In genomic region chr5:140396166-140396940, GRCm38 (mm10) we compare ENCODE assay signal across 10 mouse cellular contexts. TPM values are rescaled to one million over a fixed set of nuclear protein-coding genes. Genes with fewer than 3 reads are reported as not detected.
DNase-seq lines count a peak whose midpoint lies in the region; ATAC-seq and TF ChIP-seq lines count a peak whose summit lies in the region.
"Had no signal": no experiment of that assay in that cellular context is flagged by ENCODE, and none has a peak within 500 bp of the region (broad histone marks: within the 10 kb centered on the region; RNA-seq: fewer than 3 reads in every experiment).

No protein-coding gene starts in this region.

- no peak overlapping the region for H3K9ac ChIP-seq in neural tube, embryonic 11.5 days (ENCODE audit: low read length)
- no peak overlapping the region for H3K9ac ChIP-seq in intestine, embryonic 15.5 days
- H3K9ac ChIP-seq: lung, embryonic 15.5 days had no signal

- 59% methylated on average over 8 of the region's 8 CpGs for WGBS in cerebellum, adult 2 months
- 72% methylated on average over 8 of the region's 8 CpGs for WGBS in neural tube, embryonic 11.5 days
- 54% methylated on average over 8 of the region's 8 CpGs for WGBS in intestine, embryonic 15.5 days
- 62% methylated on average over 8 of the region's 8 CpGs for WGBS in limb, embryonic 10.5 days

- H3K4me3 ChIP-seq in cerebellum, adult 2 months (replicated peaks; ENCODE audit: insufficient read depth, low read depth, low read length): no peak overlapping the region
- H3K4me3 ChIP-seq in neural tube, embryonic 11.5 days (ENCODE audit: low read depth, low read length): no peak overlapping the region
- no peak overlapping the region for H3K4me3 ChIP-seq in intestine, embryonic 15.5 days (replicated peaks)
- no peak overlapping the region for H3K4me3 ChIP-seq in limb, embryonic 10.5 days
- H3K4me3 ChIP-seq: lung, embryonic 15.5 days had no signal

- H3K36me3 ChIP-seq in neural tube, embryonic 11.5 days (ENCODE audit: control insufficient read depth, insufficient read depth, low read length): no peaks in the 10 kb centered on the region
- no peaks in the 10 kb centered on the region for H3K36me3 ChIP-seq in intestine, embryonic 15.5 days
- H3K36me3 ChIP-seq in limb, embryonic 10.5 days: no peaks in the 10 kb centered on the region
- H3K36me3 ChIP-seq: lung, embryonic 15.5 days had no signal

- TF ChIP-seq CTCF in cerebellum, adult 2 months (IDR thresholded peaks at IDR 0.05; ENCODE audit: borderline replicate concordance, insufficient read depth, low read depth, low read length): peak; percentile 39; the same call in 1 of the 2 replicates

- no peak for DNase-seq in cerebellum, adult 2 months
- no peak for DNase-seq in cerebellum, adult 8-10 months
- DNase-seq in neural tube, embryonic 11.5 days (ENCODE audit: low spot score): peak; percentile 28
- no peak for DNase-seq in neural tube, embryonic 10.5 days (ENCODE audit: extremely low spot score, low spot score)
- peak; percentile 61 for DNase-seq in brain, adult 2 months (ENCODE audit: low read depth, low spot score)
- DNase-seq in limb, embryonic 10.5 days (ENCODE audit: low spot score): no peak

- no peaks in the 10 kb centered on the region for H3K27me3 ChIP-seq in cerebellum, adult 2 months (ENCODE audit: control insufficient read depth, insufficient read depth, low read length)
- no peaks in the 10 kb centered on the region for H3K27me3 ChIP-seq in neural tube, embryonic 11.5 days (ENCODE audit: control insufficient read depth, insufficient read depth, low read length)
- no peaks in the 10 kb centered on the region for H3K27me3 ChIP-seq in intestine, embryonic 15.5 days (replicated peaks)
- no peaks in the 10 kb centered on the region for H3K27me3 ChIP-seq in limb, embryonic 10.5 days (ENCODE audit: low read depth, poor library complexity, severe bottlenecking)
- H3K27me3 ChIP-seq: lung, embryonic 15.5 days had no signal

- TF ChIP-seq POLR2A in cerebellum, adult 2 months (IDR thresholded peaks at IDR 0.05; ENCODE audit: borderline replicate concordance, insufficient read depth, low read length): no peak

- H3K27ac ChIP-seq in cerebellum, adult 2 months (ENCODE audit: insufficient read depth, low read length): no peak overlapping the region
- no peak overlapping the region for H3K27ac ChIP-seq in neural tube, embryonic 11.5 days (ENCODE audit: low read depth, low read length)
- no peak overlapping the region for H3K27ac ChIP-seq in intestine, embryonic 15.5 days
- no peak overlapping the region for H3K27ac ChIP-seq in limb, embryonic 10.5 days
- H3K27ac ChIP-seq: lung, embryonic 15.5 days had no signal

- no peak for ATAC-seq in neural tube, embryonic 11.5 days (ENCODE audit: insufficient read depth, low FRiP score, low TSS enrichment)
- ATAC-seq in megakaryocyte progenitor cell, adult 5-6 weeks (replicated peaks; ENCODE audit: poor library complexity): peak; percentile 86
- no peak for ATAC-seq in intestine, embryonic 15.5 days

- no peaks in the 10 kb centered on the region for H3K9me3 ChIP-seq in neural tube, embryonic 11.5 days (ENCODE audit: control insufficient read depth, low read length)
- no peaks in the 10 kb centered on the region for H3K9me3 ChIP-seq in intestine, embryonic 15.5 days
- H3K9me3 ChIP-seq in limb, embryonic 10.5 days (replicated peaks): no peaks in the 10 kb centered on the region
- H3K9me3 ChIP-seq: lung, embryonic 15.5 days had no signal

- H3K4me1 ChIP-seq in cerebellum, adult 2 months (ENCODE audit: control insufficient read depth, insufficient read depth, low read length): no peaks in the 10 kb centered on the region
- no peaks in the 10 kb centered on the region for H3K4me1 ChIP-seq in neural tube, embryonic 11.5 days (ENCODE audit: control insufficient read depth, insufficient read depth, low read length)
- no peaks in the 10 kb centered on the region for H3K4me1 ChIP-seq in intestine, embryonic 15.5 days (replicated peaks)
- no peaks in the 10 kb centered on the region for H3K4me1 ChIP-seq in limb, embryonic 10.5 days
- H3K4me1 ChIP-seq: lung, embryonic 15.5 days had no signal

- no peak overlapping the region for H3K4me2 ChIP-seq in neural tube, embryonic 11.5 days (ENCODE audit: low read depth)
- no peak overlapping the region for H3K4me2 ChIP-seq in intestine, embryonic 15.5 days (replicated peaks)
- H3K4me2 ChIP-seq: lung, embryonic 15.5 days had no signal

RNA-seq across cellular contexts. Expression of gene Snx8, which starts 7.3 kb away (rescaled TPM):
- 15.2 and 15.4 TPM in 2 replicates for polyA plus RNA-seq in cerebellum, adult 2 months (2012; rRNA removed)
- 8.4 and 10.0 TPM in 2 replicates for polyA plus RNA-seq in neural tube, embryonic 11.5 days (2014; fragmentation: Nextera tagmentation; extraction: Ambion mirVana)
- 5.5 and 8.5 TPM in 2 replicates for total RNA-seq in megakaryocyte progenitor cell, adult 5-6 weeks (2015)
- 7.0 and 7.2 TPM in 2 replicates for total RNA-seq in megakaryocyte progenitor cell, adult 5-6 weeks (2017)
- 23.0 and 27.2 TPM in 2 replicates for polyA plus RNA-seq in intestine, embryonic 15.5 days (2015; fragmentation: Nextera tagmentation; extraction: Ambion mirVana)
- 22.4 and 25.4 TPM in 2 replicates for polyA plus RNA-seq in limb, embryonic 10.5 days (2016; fragmentation: Nextera tagmentation; extraction: Ambion mirVana)

RNA-seq across cellular contexts. Expression of gene Eif3b, which starts 22.8 kb away (rescaled TPM):
- 71.2 and 74.3 TPM in 2 replicates for polyA plus RNA-seq in cerebellum, adult 2 months (2012; rRNA removed)
- 195 and 198 TPM in 2 replicates for polyA plus RNA-seq in neural tube, embryonic 11.5 days (2014; fragmentation: Nextera tagmentation; extraction: Ambion mirVana)
- total RNA-seq in megakaryocyte progenitor cell, adult 5-6 weeks (2015): 250 and 268 TPM in 2 replicates
- total RNA-seq in megakaryocyte progenitor cell, adult 5-6 weeks (2017): 158 and 226 TPM in 2 replicates
- 127 and 142 TPM in 2 replicates for polyA plus RNA-seq in intestine, embryonic 15.5 days (2015; fragmentation: Nextera tagmentation; extraction: Ambion mirVana)
- polyA plus RNA-seq in limb, embryonic 10.5 days (2016; fragmentation: Nextera tagmentation; extraction: Ambion mirVana): 201 and 231 TPM in 2 replicates

RNA-seq across cellular contexts. Expression of gene Gm4869, which starts 49.1 kb away (rescaled TPM):
- polyA plus RNA-seq in cerebellum, adult 2 months (2012; rRNA removed): not detected in 2 replicates
- not detected in 2 replicates for polyA plus RNA-seq in neural tube, embryonic 11.5 days (2014; fragmentation: Nextera tagmentation; extraction: Ambion mirVana)
- total RNA-seq in megakaryocyte progenitor cell, adult 5-6 weeks (2015): not detected in 2 replicates
- not detected in 2 replicates for total RNA-seq in megakaryocyte progenitor cell, adult 5-6 weeks (2017)
- not detected in 2 replicates for polyA plus RNA-seq in intestine, embryonic 15.5 days (2015; fragmentation: Nextera tagmentation; extraction: Ambion mirVana)
- polyA plus RNA-seq in limb, embryonic 10.5 days (2016; fragmentation: Nextera tagmentation; extraction: Ambion mirVana): not detected in 2 replicates
- total RNA-seq: heart, adult 18-20 months had no signal

Comparison
In these comparisons a context has a peak if more than half of its experiments do, and no peak if none do; other contexts are left out.
1. DNase-seq: peak in neural tube, embryonic 11.5 days (single experiment) and brain, adult 2 months (single experiment); none in cerebellum, adult 2 months (0 of 2), cerebellum, adult 8-10 months (single experiment), neural tube, embryonic 10.5 days (single experiment) and limb, embryonic 10.5 days (single experiment).